Mouse (Mus musculus) bone marrow, adult 2 months (tissue): Measurements from ENCODE around the gene Islr.

Experiments used
- CTCF ChIP-seq: fragments of 200-500 bp; IDR thresholded peaks from 2 replicates; pipeline ENCODE4 v1.5.1; 2011; ENCODE audit warnings: low read length, control low read depth; ENCODE audit not compliant: control insufficient read depth, insufficient read depth
- POLR2A ChIP-seq: fragments of 200-500 bp; IDR thresholded peaks from 2 replicates; pipeline ENCODE4 v1.6.1; 2011; ENCODE audit warnings: low read depth, mild to moderate bottlenecking, control low read depth, low read length, borderline replicate concordance; ENCODE audit not compliant: control insufficient read depth

DNA sequence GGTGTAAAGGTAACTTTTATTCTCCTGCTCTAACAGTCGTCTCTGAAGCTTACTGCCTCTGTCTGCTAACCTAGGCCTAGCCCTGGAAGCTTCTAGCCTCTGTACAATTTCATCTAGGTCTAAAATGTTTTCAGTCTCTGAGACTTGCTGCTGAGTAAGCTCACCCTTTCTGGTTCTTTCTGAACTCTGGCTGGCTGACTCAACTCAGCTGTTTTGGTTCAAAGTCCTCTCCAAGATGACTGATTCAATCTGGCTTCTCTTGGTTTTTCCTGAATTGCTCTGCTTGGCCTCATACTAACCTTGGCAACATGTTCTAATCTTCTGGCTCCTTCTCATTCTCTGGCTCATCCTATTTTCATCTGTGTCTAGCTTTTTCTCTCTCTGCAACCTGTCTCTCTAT, 38.3 kb downstream of the Islr start:
- TF ChIP-seq CTCF, result no peak
- TF ChIP-seq POLR2A, result no peak
